Mouse (Mus musculus) CD4-positive, CD25-positive, alpha-beta regulatory T cell, adult 2 months (primary cell): ENCODE data around the gene Wdr66.

Experiments used
- DNase-seq: peaks from one replicate; pipeline ENCODE4 v3.0.0-alpha.2; 2012; ENCODE audit warnings: low read depth, low spot score

Wdr66 gene

GRCm38 (mm10) chr5:123270917-123271316, 19.0 kb downstream of the Wdr66 start:
- DNase-seq: no peak

GRCm38 (mm10) chr5:123272927-123273326, 21.0 kb downstream of the Wdr66 start:
- no peak for DNase-seq

GRCm38 (mm10) chr5:123276636-123277341, 24.9 kb downstream of the Wdr66 start:
- DNase-seq: no peak

GRCm38 (mm10) chr5:123277342-123277701, 25.4 kb downstream of the Wdr66 start:
- no peak for DNase-seq

- DNase-seq: no peak
Measured at GRCm38 (mm10) chr5:123277704-123278103, 25.8 kb downstream of the Wdr66 start.

- no peak for DNase-seq
Measured at GRCm38 (mm10) chr5:123279248-123279647, 27.3 kb downstream of the Wdr66 start.

GRCm38 (mm10) chr5:123281336-123282136, 29.6 kb downstream of the Wdr66 start:
- no peak for DNase-seq

GRCm38 (mm10) chr5:123285174-123285573, 33.3 kb downstream of the Wdr66 start:
- peak; percentile 24 for DNase-seq

GRCm38 (mm10) chr5:123288079-123288478, 36.2 kb downstream of the Wdr66 start:
- DNase-seq: peak; percentile 27

- DNase-seq: no peak
Measured at GRCm38 (mm10) chr5:123294653-123295052, 42.8 kb downstream of the Wdr66 start.

- DNase-seq: peak; percentile 49
Measured at GRCm38 (mm10) chr5:123296224-123296806, 44.4 kb downstream of the Wdr66 start.

GRCm38 (mm10) chr5:123296972-123297754, 45.3 kb downstream of the Wdr66 start:
- DNase-seq: no peak

GRCm38 (mm10) chr5:123297830-123298229, 45.9 kb downstream of the Wdr66 start:
- DNase-seq: no peak

- peak; percentile 17 for DNase-seq
Measured at GRCm38 (mm10) chr5:123298526-123298925, 46.6 kb downstream of the Wdr66 start.

- no peak for DNase-seq
Measured at GRCm38 (mm10) chr5:123300496-123301034, 48.7 kb downstream of the Wdr66 start.

- no peak for DNase-seq
Measured at GRCm38 (mm10) chr5:123301780-123302521, 50.0 kb downstream of the Wdr66 start.

GRCm38 (mm10) chr5:123307630-123308282, 55.9 kb downstream of the Wdr66 start:
- DNase-seq: no peak

- DNase-seq: no peak
Measured at GRCm38 (mm10) chr5:123309816-123310215, 57.9 kb downstream of the Wdr66 start.

GRCm38 (mm10) chr5:123310221-123310620, 58.3 kb downstream of the Wdr66 start:
- DNase-seq: no peak

GRCm38 (mm10) chr5:123313058-123313630, 61.2 kb downstream of the Wdr66 start:
- DNase-seq: no peak
